Mouse (Mus musculus): ENCODE data around the gene P4ha2. TPM values are rescaled to one million over a fixed set of nuclear protein-coding genes. Genes with fewer than 3 reads are reported as not detected.

P4ha2 gene
- polyA plus RNA-seq, 1 experiment from 2014 or later, result 8.3 TPM

DNA sequence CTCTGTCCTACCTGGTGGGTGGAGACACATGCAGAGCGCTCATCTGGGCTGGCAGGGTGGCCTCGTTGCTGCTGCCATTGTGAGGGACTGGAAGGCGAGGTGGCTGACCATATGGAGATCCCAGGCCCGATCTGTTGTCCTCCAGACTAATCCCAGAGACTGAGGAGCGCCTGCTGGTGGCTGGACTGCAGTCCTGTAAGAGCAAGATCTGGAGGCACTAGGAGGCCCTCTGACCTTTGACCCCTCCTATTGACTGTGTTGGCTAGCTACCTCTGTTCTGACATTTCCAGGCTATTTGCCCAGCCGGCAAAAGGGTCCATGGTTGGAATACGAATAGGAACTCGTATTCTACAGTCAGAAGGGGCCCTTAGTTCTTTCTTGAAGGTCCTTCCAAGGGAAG is 43.8 kb upstream of the P4ha2 start:
- no peak overlapping the region for H3K4me3 ChIP-seq (ENCODE audit: low read depth, low read length)
- H3K36me3 ChIP-seq (ENCODE audit: control insufficient read depth, insufficient read depth), result no peaks in the 10 kb centered on the region; the same call in 1 of the 2 replicates
- H3K4me2 ChIP-seq (replicated peaks; ENCODE audit: low read depth), result no peak overlapping the region
- H3K9ac ChIP-seq (ENCODE audit: low read depth, low read length), result no peak overlapping the region
- TF ChIP-seq CTCF (IDR thresholded peaks at IDR 0.05; ENCODE audit: low read depth), result peak; percentile 64
- H3K27me3 ChIP-seq (replicated peaks; ENCODE audit: control insufficient read depth, insufficient read depth, low read length), result no peaks in the 10 kb centered on the region
- no peaks in the 10 kb centered on the region for H3K9me3 ChIP-seq (ENCODE audit: control insufficient read depth)
- peaks cover 10% of the 10 kb centered on the region; the same call in 1 of the 2 replicates for H3K4me1 ChIP-seq (replicated peaks; ENCODE audit: control insufficient read depth, insufficient read depth, low read length)
- ATAC-seq, result no peak
- no peak overlapping the region for H3K27ac ChIP-seq (ENCODE audit: low read depth, low read length)
- WGBS, result 42% methylated on average over 8 of the region's 8 CpGs

DNA sequence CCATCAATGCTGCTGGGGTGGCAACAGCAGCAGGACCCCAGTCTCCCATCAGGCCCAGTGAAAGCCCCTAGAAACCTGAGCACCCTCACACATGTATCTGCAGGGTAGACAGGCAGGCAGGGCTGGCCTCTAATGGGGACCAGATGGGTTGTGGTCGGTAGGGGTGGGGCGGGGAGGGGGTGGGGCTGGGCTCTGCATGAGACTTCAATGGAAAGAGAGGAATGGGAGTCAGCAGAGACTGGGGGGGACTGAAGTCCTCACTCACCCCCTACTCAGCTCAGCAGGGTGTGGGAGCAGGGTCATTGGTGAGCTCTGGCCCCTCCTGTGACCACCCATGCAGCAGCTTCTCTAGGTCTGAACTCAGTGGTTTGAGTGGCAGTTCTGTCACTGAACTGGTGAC is 42.5 kb upstream of the P4ha2 start:
- no peak for TF ChIP-seq CTCF (IDR thresholded peaks at IDR 0.05; ENCODE audit: low read depth)
- no peak overlapping the region for H3K9ac ChIP-seq (ENCODE audit: low read depth, low read length)
- no peaks in the 10 kb centered on the region for H3K27me3 ChIP-seq (replicated peaks; ENCODE audit: control insufficient read depth, insufficient read depth, low read length)
- H3K4me1 ChIP-seq (replicated peaks; ENCODE audit: control insufficient read depth, insufficient read depth, low read length), result peaks cover 11% of the 10 kb centered on the region; the same call in 1 of the 2 replicates
- H3K4me2 ChIP-seq (replicated peaks; ENCODE audit: low read depth), result no peak overlapping the region
- H3K27ac ChIP-seq (ENCODE audit: low read depth, low read length), result no peak overlapping the region
- H3K36me3 ChIP-seq (ENCODE audit: control insufficient read depth, insufficient read depth), result no peaks in the 10 kb centered on the region
- no peaks in the 10 kb centered on the region for H3K9me3 ChIP-seq (ENCODE audit: control insufficient read depth)
- 62% methylated on average over 2 of the region's 2 CpGs for WGBS
- no peak for ATAC-seq
- no peak overlapping the region for H3K4me3 ChIP-seq (ENCODE audit: low read depth, low read length)

DNA sequence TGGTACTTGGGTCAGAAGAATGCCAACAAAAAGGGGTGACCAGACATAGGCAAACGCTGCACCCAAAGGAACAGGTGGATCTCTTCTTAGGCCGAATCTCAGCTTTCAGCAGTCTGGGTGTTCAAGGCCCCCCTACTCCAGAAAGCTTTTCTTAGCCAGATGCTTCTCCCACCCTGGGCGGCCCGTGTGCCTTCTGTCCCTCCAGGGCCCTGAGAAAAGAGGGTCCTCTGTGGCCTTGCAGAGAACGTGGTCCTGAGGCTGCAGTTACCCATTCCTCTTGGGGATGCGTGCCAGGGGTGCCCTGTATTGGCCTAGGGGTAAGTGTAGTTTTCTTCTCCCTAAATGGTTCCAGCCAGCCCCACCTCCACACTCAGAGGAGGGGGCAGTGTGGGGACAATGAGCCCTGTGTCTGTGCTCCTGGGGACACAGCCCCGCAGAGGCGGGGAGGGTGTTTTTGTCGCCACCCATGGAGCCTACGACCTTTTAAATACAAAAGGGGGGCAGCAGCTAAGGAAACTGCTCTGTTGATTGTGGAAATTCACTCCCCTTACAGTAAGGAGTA is 41.8 kb upstream of the P4ha2 start:
- H3K9ac ChIP-seq (ENCODE audit: low read depth, low read length), result no peak overlapping the region
- TF ChIP-seq CTCF (IDR thresholded peaks at IDR 0.05; ENCODE audit: low read depth), result no peak
- no peaks in the 10 kb centered on the region for H3K36me3 ChIP-seq (ENCODE audit: control insufficient read depth, insufficient read depth)
- no peaks in the 10 kb centered on the region for H3K27me3 ChIP-seq (replicated peaks; ENCODE audit: control insufficient read depth, insufficient read depth, low read length)
- peaks cover 11% of the 10 kb centered on the region; the same call in 1 of the 2 replicates for H3K4me1 ChIP-seq (replicated peaks; ENCODE audit: control insufficient read depth, insufficient read depth, low read length)
- 73% methylated on average over 10 of the region's 10 CpGs for WGBS
- no peak overlapping the region for H3K4me2 ChIP-seq (replicated peaks; ENCODE audit: low read depth)
- H3K27ac ChIP-seq (ENCODE audit: low read depth, low read length), result no peak overlapping the region
- H3K9me3 ChIP-seq (ENCODE audit: control insufficient read depth), result no peaks in the 10 kb centered on the region
- no peak overlapping the region for H3K4me3 ChIP-seq (ENCODE audit: low read depth, low read length)
- ATAC-seq, result no peak

DNA sequence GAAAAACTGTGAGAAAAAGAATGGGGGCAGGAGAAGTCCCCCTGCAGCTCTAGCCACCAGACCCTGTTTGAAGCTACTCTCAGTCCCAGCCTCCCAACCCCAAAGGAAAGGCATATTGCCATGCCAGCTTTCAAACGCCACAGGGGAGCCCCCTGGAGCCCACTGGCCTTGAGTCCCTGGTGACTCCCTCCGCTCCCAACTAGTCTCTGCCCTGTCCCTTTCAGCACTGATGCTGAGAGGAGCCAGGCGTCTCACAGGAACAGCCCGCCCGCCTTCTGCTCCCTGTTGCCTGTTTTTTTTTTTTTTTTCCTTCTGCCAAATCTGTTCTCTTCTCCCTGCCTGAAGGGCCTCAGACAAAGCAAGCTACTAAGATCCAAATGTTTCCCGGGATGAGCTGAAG is 41.3 kb upstream of the P4ha2 start:
- H3K4me3 ChIP-seq (ENCODE audit: low read depth, low read length), result no peak overlapping the region
- no peaks in the 10 kb centered on the region for H3K9me3 ChIP-seq (ENCODE audit: control insufficient read depth)
- H3K4me1 ChIP-seq (replicated peaks; ENCODE audit: control insufficient read depth, insufficient read depth, low read length), result peaks cover 11% of the 10 kb centered on the region; the same call in 1 of the 2 replicates
- TF ChIP-seq CTCF (IDR thresholded peaks at IDR 0.05; ENCODE audit: low read depth), result no peak
- no peak overlapping the region for H3K27ac ChIP-seq (ENCODE audit: low read depth, low read length)
- 55% methylated on average over 6 of the region's 6 CpGs for WGBS
- no peak for ATAC-seq
- no peaks in the 10 kb centered on the region for H3K27me3 ChIP-seq (replicated peaks; ENCODE audit: control insufficient read depth, insufficient read depth, low read length)
- no peaks in the 10 kb centered on the region for H3K36me3 ChIP-seq (ENCODE audit: control insufficient read depth, insufficient read depth)
- no peak overlapping the region for H3K9ac ChIP-seq (ENCODE audit: low read depth, low read length)
- no peak overlapping the region for H3K4me2 ChIP-seq (replicated peaks; ENCODE audit: low read depth)

DNA sequence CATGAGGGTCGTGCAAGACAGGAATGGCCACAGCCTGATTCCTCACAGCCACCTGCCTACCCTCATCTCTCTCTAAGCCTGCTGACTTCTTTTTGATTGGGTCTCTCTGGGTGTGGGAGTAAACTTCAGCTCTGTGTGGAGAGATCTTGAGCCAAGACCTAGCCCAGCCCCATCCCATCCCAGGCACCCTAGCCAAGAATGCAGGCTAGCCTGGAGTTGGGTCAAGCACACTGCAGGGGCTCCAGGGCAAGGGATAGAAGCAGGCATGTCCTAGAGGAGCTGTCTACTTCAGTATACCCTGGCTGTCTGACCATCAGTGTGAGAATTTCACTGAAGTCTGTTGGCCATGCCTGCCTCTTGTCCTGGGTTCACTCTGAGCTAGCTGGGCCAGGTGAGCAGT is 40.4 kb upstream of the P4ha2 start:
- no peaks in the 10 kb centered on the region for H3K9me3 ChIP-seq (ENCODE audit: control insufficient read depth)
- 63% methylated on average over 1 of the region's 1 CpGs for WGBS
- no peak for TF ChIP-seq CTCF (IDR thresholded peaks at IDR 0.05; ENCODE audit: low read depth)
- no peak overlapping the region for H3K27ac ChIP-seq (ENCODE audit: low read depth, low read length)
- no peak overlapping the region for H3K4me2 ChIP-seq (replicated peaks; ENCODE audit: low read depth)
- no peaks in the 10 kb centered on the region for H3K27me3 ChIP-seq (replicated peaks; ENCODE audit: control insufficient read depth, insufficient read depth, low read length)
- no peaks in the 10 kb centered on the region for H3K36me3 ChIP-seq (ENCODE audit: control insufficient read depth, insufficient read depth)
- H3K4me3 ChIP-seq (ENCODE audit: low read depth, low read length), result no peak overlapping the region
- peaks cover 11% of the 10 kb centered on the region; the same call in 1 of the 2 replicates for H3K4me1 ChIP-seq (replicated peaks; ENCODE audit: control insufficient read depth, insufficient read depth, low read length)
- no peak overlapping the region for H3K9ac ChIP-seq (ENCODE audit: low read depth, low read length)
- no peak for ATAC-seq

DNA sequence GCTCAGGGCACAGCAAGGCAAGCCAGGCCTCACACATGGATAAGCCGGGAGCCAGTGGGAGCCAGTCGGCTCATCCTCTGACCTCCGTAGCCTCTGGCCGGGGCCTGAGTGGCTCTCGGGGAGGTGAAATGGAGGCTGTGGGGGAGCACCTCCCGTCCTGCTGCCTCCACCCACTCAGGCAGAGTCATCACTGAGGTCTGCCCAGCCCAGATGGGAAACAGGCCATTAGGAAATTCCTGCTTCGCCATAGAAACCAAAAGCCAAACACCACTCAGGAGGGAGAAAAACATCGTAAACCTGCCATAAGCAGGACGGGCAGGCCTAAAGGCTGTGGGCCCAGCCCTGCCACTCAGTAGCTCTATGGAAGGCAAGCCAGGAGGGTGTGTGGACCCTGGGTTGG is 39.6 kb upstream of the P4ha2 start:
- Histone ChIP-seq H3K27me3 (replicated peaks; ENCODE audit: control insufficient read depth, insufficient read depth, low read length) (no peaks in the 10 kb centered on the region), H3K9me3 (ENCODE audit: control insufficient read depth) (no peaks in the 10 kb centered on the region), H3K4me3 (ENCODE audit: low read depth, low read length) (no peak overlapping the region), H3K4me1 (replicated peaks; ENCODE audit: control insufficient read depth, insufficient read depth, low read length) (peaks cover 11% of the 10 kb centered on the region; the same call in 1 of the 2 replicates), H3K9ac (ENCODE audit: low read depth, low read length) (no peak overlapping the region), H3K27ac (ENCODE audit: low read depth, low read length) (no peak overlapping the region), H3K4me2 (replicated peaks; ENCODE audit: low read depth) (no peak overlapping the region), H3K36me3 (ENCODE audit: control insufficient read depth, insufficient read depth) (no peaks in the 10 kb centered on the region)
- peak; percentile 58 for ATAC-seq
- 31% methylated on average over 9 of the region's 9 CpGs for WGBS
- no peak for TF ChIP-seq CTCF (IDR thresholded peaks at IDR 0.05; ENCODE audit: low read depth)

All from intestine, postnatal 0 days (tissue).